Mouse (Mus musculus) embryo, embryonic 11.5 days (tissue): Measurements from ENCODE around the gene Pramef20.
"Not testable (repeated sequence)": the region's sequence is repeated elsewhere in the genome, so short reads cannot be mapped to it uniquely, and the experiment has no call there.

Source experiments
- DNase-seq: peaks from one replicate; pipeline ENCODE4 v3.0.0-alpha.2; 2012; ENCODE audit warnings: low read depth, low spot score

Gene Pramef20

DNA sequence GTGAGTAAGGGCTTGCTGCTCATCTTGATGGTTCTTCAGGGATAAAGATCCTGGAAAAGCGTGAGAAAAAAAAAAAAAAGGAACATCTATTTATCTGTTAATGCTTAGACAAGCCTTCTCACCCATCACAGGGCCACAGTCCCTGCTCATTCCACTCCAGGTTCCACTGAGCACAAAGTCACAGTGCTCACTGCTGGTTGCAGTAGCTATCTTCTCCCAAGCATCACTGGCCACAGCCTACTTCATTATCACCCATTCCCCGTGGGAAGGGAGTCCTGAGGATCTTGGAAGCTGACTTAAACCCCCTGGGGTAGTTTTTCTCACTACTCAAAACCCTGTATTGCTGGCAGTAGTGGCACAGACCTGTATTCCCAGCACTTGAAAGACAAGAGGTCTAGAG is at the start of gene Pramef20:
Gene Pramef20, minus strand, starts transcription at position 23 of the 400 bp plus-strand sequence.
- DNase-seq: no peak

DNA sequence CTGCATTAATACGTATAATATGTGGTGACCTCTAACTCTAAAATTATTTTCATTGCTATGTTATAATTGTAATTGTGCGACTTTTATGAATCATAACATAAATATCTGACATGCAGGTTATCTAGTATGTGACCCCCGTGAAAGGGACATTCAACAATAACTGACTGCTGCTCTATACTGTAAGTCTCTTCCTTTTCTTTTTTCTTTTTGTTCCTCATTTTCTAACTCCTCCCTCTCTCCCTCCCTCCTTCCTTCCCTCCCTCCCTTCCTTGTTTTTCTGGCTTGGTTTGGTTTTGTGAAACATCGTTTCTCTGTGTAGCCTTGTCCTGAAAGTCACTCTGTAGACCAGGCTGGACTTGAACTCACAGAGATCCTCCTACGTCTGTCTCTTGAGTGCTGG is 46.9 kb upstream of the Pramef20 start:
- DNase-seq: no peak

DNA sequence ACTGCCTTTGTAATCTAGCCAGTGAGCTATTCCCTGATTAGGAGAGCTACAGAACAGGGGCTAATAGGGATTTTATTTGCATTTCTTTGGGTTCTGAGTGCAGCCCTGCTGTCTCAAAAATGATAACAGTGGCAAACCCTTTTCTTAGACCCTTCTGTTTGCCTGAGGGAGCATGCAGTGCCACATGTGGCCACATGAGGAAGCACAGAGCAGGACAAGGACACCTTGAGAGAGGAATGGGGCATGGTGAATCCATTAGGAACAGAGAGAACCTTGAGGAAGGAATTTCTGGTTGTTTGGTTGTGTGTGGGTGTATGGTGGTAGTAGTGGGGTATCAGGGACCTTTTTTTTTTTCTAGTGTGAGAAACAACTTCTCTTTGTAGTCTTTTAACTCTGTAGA is 42.9 kb upstream of the Pramef20 start:
- no peak for DNase-seq

DNA sequence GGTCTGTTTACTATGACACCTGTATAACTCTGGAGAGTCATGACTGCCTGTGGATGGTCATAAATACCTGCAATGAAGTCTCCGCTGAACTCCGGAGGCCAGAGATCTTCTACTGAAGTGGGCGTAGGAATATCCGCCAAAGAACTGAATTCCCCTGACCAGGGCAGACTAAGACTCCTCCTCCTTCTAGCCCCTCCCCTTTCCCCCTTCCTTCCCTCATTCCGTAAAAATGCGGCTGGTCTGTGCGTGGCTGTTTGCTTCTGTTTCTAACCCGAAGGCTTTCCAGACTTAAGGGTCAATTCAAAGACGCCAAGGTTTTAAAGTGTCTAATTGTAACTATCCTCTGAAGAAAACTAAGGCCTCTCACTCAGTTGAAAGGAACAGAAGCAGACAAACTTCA is 30.6 kb upstream of the Pramef20 start, which contains the start of gene Pramef12:
Gene Pramef12, minus strand, starts transcription at position 175 of the 400 bp plus-strand sequence.
- no peak for DNase-seq

DNA sequence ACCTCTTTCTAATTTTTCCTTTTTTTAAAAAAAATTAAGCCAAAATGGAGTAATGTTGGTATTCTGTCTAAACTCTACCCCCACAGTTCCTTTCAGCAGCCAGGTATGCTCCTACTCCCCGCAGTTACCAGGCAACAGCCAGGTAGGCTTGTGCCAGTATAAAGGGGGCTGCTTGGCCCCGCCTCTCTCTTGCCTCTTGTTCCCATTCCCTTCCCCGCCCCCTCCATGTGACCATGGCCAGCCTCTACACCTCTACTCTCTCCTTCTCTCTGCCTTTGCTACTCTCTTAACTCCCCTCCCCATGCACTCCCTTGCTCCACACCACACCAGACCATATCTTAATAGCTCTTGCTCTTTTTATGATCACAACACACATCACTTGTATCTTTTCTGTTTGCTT is 28.5 kb upstream of the Pramef20 start:
- DNase-seq: no peak

DNA sequence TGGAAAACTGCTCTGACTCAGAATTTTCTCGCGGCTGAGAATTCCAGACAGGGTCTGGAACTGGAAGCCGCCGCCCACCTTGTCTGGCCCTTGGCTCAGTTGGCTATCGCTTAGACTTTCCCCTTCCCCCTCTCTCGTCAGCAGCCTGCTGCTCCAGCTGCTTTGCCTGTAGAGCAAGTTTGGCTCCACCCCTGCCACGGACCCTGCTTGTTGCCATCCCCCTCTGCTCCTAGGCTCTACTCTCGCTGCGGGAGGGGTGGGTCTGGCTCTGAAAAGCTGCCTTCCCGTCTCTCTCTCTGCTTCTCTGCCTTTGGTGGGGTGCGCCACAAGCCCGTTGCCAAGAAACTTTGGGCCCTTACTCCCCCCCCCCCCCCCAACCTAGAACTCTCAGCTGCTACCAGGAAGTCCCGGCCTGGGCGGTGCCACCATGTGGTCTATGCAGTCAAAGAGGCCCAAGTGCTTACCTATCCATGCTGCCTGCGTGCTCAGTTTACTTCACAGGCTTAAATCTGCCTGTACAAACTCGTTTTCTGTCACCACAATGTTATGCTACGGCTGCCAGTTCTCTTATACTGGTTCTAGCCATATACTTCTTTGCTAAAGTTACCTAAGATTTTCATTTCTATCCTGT is 26.8 kb upstream of the Pramef20 start:
- DNase-seq: peak; percentile 23

DNA sequence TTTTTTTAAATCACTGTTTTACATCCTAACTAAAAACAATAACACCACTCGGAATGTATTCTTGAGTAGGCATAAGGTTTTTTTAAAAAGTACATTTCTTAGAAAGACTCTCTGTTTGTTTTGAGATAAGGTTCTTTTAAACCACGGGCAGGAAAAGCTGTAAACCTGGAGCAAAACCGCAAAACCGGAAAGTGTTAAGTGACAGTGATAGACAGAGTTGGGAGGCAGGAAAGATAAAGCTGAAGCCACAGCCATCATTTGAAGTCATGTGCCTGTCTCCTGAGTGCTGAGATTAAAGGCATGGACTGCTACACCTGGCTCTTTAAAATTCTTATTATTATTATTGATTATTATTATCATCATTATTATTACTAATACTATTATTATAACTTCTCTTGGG is 25.0 kb upstream of the Pramef20 start:
- DNase-seq: no peak

DNA sequence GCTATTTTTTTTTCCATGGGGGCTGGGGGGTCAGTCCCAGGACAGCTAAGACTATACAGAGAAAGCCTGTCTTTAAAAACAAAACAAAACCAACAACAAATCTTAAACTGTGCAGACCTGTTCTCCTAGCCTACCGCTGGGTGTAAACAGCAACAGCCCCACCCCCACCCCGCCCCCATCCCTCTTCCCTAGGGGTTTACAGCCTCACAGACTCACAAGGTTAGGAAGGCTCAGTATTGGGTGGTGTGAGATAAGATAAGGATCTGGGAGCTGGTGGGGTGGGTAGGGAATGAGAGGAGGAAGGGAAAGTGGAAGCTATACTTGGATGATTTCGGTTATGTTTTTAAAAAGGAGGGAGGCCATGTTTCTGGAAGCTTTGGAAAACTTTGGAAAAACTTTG is 18.6 kb upstream of the Pramef20 start:
- no peak for DNase-seq

DNA sequence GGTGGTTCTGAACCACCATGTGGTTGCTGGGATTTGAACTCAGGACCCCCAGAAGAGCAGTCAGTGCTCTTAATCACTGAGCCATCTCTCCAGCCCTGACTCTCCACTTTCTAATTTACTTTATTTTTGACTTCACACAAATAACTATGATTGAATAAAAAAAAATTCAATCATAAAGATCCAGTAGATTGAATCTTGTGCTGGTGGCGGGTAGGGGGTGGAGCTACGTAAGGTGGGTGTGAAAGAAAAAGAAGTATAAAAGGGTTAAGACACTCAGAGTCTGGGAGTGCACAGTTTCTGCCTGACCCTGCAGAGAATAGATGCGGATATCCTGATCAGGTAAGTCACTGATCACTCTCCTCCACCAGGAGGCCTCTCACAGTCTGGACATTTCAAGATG is 20.1 kb downstream of the Pramef20 start, which contains the start of gene Gm13119:
Gene Gm13119, plus strand, starts transcription at position 301 of the 400 bp plus-strand sequence.
- DNase-seq: not testable (repeated sequence)

DNA sequence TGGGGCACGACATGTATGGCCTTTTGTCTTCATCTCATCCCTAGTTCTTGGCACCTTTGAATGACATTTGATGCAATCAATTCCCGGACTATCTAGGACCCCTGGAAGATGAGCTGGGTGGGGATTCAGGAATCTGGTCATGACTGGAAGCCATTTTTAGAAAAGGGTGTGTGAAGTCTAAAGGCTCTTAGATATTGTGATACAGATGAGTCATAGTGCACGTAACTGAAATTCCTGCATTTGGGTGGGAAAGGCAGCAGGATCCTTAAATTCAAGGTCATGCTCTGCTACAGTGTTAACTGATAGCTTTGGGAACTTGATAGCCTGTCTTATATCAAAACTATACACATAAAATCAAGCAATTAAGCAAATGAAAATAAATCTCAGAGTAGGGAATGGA is 41.9 kb downstream of the Pramef20 start:
- not testable (repeated sequence) for DNase-seq

DNA sequence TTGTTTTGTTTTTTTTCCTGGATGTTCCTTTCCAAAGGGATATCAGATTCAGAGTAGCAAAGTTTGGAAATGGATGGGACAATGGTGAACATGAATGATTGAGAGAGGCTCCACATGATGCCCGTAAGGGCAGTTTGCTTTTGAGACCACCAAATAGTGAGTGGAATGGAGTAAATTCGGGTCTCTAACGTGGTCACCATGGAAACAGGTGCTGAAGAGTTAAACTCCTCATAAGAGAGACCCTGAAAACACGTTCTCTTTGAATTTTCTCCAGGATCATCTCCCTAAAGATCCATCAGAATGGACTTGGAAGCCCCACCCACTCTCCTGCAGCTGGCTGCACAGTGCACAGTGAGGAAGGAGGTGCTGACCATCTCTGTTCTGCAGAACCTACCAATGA is 47.8 kb downstream of the Pramef20 start, which contains the start of gene Gm13128:
Gene Gm13128, plus strand, starts transcription at position 301 of the 400 bp plus-strand sequence.
- DNase-seq: not testable (repeated sequence)
